Mouse (Mus musculus): ENCODE measurements around the gene Rsph6a.
A peak's percentile ranks its signal among the peaks of the same experiment; 100 is the strongest.

The Rsph6a gene

DNA sequence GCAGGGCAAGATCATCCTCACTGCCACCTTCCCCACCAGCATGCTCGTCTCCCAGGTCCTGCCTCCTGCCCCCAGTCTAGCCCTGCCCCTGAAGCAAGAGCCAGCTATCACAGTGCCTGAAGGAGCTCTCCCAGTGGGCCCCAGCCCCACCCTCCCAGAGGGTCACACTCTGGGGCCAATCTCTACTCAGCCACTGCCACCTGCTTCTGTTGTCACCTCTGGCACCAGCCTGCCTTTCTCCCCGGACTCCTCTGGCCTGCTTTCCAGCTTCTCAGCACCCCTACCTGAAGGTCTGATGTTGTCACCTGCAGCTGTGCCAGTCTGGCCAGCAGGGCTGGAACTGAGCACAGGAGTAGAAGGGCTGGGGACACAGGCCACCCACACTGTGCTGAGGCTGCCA, 42.7 kb downstream of the Rsph6a start:
- no peak for DNase-seq (ENCODE audit: extremely low read depth, insufficient read length, low spot score)

DNA sequence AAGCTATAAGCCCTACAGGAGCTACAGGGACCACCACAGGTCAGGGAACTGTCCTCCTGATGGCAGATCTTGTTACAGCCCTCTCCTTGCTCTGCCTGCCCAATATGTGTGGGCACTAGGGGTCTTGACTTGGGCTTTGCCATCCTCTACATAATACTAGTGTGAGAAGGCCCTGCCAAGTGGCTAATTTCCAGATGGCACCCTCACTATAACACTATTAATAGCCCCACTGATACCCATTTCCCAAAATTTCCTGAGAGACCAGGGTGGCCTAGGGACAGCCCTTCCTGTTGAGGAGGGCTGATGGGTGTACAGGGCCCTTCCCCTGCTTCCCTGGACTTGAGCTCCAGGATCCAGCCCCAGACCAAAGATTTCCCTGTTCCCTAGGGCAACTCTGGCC, 43.4 kb downstream of the Rsph6a start:
- DNase-seq (ENCODE audit: extremely low read depth, insufficient read length, low spot score) = no peak

DNA sequence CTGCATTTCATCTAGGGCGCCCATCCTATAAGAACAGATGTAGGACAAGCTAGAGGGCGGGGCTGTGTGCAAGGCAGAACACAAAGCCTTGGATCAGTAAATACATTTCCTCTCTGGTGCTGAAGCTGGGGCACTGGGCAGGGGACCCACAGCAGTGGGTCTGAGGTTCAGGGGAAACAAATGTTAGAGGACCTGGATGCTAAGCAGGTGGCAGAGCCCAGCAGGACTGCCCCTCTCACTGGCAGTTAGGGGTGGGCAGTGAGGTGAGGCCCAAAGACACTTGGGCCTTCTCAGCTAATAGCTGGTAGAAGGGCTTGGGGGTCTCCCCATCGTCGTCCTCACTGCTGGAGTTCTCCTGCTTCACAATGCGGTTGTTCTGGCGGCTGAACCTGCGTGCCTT, 44.3 kb downstream of the Rsph6a start:
- DNase-seq (ENCODE audit: extremely low read depth, insufficient read length, low spot score) = no peak

DNA sequence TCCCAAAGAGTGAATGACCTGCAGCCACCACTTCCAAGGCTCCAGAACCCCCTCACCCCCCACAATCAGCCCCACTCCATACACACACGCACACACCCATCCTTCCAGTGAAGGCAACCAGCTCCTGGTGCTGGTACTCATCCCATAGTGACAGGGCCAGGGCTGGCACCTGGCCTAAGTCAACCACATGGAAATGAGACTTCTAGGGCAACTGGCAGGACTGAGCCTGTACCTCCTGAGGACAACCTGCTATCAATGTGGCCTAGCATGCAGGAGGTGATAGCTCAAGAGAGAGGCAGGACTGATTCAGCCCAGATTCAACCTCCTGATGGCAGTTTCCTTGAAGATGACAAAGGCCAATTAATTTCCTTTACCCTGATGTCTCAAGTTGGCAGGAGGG, 45.8 kb downstream of the Rsph6a start:
- no peak for DNase-seq (ENCODE audit: extremely low read depth, insufficient read length, low spot score)

DNA sequence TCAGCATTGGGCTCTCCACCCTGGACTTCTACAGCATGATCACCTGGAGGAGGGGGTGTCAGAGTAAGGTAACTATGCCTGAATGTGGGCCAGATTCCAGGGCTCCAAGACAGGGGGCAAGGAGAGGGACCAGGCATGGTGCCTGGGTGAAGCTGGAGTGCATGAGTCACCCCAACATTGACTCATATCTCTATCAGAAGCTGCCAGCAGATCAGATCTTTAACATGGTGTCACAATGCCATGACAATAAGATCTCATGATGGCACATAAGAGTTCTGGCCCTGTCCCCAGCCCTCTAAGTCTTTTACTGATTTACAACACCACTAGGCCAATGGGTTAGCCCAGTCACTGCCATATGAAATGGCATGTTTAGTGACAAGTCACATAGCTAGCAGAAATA, 49.3 kb downstream of the Rsph6a start:
- DNase-seq (ENCODE audit: extremely low read depth, insufficient read length, low spot score) = no peak

DNA sequence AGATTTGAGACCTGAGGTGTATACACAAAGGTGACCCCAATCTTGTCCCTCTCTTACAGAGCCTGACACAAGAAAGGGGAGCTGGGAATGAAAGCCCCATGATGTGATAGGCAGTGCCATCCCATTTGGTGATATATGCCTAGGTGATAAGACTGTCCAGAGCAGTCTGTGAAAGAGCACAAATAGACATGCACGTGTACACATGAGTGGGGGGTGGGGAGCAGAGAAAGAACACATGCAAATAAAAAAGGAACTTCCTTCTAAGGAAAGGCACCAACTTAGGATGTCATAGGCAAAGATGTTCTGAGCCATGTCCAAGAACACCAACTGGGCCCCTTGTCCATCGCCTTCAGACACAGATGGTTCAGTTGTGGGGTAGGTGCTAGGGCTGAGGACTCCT, 50.0 kb downstream of the Rsph6a start:
- no peak for DNase-seq (ENCODE audit: extremely low read depth, insufficient read length, low spot score)

DNA sequence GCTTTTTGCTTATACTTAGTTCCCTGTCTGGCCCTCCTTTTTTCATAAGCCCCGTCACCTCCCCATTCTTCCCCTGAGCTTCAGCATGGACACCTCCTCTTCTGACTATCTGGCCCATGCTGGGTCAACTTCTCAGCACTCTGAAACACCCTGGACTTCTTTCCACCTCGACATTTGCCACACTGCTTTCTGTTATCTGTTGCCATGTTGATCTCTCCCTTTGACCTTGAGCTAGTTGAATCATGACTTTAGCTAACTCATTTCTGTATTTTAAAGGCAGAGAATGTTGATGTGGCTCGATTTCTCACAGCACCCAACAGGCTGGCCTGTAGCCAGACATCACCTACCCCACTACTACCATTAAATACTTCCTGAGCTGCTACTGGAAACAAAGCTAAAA, 52.9 kb downstream of the Rsph6a start:
- no peak for DNase-seq (ENCODE audit: extremely low read depth, insufficient read length, low spot score)

DNA sequence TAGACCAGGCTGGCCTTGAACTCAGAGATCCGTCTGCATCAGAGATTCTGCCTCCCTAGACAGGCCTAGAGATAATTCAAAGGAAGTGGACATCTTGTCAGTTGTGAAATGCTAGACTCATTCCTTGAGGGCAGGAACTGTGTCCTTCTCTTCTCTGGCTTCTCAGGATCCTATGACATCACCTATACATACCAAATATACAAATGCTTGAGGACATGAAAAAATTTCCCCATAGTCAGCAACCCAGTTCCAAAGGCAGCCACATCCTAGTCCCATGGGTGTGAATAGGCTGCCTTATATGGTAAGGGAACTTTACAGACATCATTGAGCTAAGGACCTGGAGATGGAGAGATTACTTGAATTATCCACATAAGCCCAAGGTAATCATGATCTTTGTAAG, 55.1 kb downstream of the Rsph6a start:
- no peak for DNase-seq (ENCODE audit: extremely low read depth, insufficient read length, low spot score)

DNA sequence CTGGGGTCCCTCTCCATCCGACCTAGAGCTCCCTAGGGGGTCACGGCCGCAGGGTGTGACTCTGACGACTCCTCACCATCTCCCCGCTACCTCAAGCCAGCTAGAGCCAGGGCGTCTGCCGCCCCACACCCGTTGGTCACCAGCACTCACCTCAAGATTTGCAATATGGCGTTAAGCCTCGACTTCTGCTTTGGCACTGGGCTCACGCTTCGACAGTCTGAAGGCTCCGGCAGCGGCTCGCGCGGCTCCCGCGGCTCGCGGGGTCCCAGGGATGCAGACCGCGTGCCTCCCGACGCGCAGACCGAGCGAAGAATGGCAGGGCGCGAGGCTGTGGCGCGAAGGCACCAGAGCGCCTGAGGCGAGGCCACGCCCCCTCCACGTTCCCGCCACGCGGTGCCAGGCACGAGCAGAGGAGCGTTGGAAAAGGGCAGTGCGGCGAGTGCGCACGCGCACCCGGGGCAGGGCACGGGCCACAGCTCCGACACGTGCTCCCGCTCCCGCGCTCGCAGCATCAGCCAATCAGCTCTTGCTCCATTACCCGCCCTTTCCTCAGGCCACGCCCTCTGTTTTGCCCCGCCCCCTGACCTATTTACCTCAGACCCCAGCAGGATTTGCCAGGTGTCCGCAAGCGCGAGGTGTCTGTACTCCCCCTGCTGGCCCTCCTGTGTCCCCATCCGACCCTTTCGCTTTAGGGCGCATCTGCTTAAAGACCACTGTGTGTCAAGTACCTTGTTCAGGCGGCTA, 63.7 kb downstream of the Rsph6a start, which contains the start of gene Gm4969:
TSS of gene Gm4969 (minus strand) at position 341 of the 744 bp plus-strand sequence.
- DNase-seq (ENCODE audit: extremely low read depth, insufficient read length, low spot score) = no peak

DNA sequence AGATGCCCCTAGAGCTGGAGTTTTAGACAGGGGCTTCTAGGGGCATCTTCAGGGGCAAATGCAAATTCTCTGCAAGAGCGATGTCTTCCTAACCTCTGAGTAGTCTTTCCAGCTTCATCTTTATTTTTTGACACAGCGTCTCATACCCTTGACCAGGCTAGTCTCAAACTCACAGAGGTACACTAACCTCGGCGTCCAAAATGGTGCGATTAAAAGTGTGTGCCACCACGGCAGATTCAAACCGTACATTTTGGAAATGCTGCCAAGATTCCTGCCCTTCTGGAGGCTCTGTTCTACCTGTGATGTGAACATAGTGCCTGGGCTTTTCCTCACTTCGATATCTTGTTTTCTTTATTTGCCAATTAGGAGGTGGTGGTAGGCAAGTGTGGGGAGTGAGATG, 64.6 kb downstream of the Rsph6a start:
- DNase-seq (ENCODE audit: extremely low read depth, insufficient read length, low spot score) = no peak

DNA sequence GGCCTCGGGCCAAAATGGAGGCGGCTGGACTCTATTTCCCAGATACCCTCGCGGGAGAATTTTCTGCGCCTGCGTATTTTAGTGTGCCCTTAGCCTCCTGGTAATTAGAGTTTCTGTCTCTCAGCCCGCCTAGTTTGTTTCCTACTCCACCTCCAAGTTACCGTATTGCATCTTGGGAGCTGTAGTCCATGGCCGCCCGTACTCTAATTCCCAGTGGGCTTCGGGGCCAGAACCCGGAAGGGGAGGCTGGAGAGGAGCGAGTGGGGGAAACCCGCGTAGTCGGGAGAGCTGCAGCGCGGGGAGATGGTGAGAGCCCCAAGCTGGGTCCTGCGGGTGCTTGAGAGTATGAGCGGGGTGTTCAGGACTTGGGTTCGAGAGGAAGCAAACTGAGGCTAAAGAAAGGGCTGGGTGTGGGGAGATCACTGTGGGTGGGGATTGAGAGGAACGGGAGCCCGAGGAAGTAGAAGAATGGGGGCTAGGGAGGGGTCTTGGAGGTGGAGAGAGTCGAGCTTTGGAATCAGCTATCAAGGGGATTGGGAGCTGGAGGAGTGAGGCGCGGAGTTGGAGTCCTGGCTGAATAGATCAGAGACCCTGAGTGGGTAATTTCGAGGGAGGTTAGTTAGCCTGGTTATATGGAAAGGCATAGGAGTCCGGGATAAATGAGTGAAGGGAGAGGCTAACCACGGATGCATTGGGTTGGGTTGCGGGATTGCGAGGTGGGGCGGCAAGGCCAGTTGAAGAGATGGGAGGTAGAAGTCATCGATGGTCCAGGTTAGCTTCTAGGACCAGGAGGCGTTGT, 65.3 kb downstream of the Rsph6a start, which contains the start of gene Fbxo46:
TSS of gene Fbxo46 (plus strand) at position 229 of the 799 bp plus-strand sequence.
- peak; percentile 83 for DNase-seq (ENCODE audit: extremely low read depth, insufficient read length, low spot score)

DNA sequence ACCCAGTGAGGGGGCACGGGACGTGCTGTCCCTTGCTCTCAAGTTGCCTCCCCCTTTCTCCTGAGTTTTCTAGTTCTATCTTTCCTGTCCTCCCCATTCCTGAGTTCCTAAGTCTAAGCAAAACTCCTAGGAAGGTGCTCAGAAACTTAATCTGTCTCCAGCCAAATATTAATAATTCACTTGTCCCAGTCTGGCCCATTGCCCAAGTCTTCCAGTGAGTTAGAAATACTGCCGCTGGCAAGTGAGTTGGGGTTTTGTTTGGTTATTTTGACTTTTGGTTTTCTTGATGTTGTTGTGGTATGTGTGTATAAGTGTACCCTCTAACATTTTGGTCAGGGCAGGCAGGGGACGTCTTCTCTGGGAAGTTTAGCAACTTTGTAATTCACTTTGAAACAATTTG, 67.2 kb downstream of the Rsph6a start:
- no peak for DNase-seq (ENCODE audit: extremely low read depth, insufficient read length, low spot score)
